9 mouse cellular contexts compared by ENCODE assay signal in the genomic region with DNA sequence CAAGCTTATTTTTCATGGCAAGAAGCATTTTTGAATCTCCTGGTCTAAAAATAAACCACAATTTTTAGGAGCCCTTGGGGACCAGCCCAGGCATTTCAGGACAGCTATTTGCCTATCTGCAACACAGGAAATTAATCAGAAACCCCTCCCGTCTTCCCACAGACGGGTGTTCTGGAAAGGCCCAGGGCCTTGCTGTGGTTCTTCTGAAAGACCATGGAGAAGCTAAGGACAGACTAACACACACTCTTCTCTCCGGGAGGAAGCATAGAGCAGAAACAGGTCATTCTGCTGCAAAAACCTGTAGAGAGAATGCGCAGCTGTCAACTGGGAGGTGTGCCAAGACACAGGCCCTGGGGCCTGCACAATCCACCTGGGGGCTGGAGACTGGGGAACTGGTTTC. TPM values are rescaled to one million over a fixed set of nuclear protein-coding genes. Genes with fewer than 3 reads are reported as not detected.
DNase-seq lines count a peak whose midpoint lies in the region; ATAC-seq and TF ChIP-seq lines count a peak whose summit lies in the region.
"Had no signal": no experiment of that assay in that cellular context is flagged by ENCODE, and none has a peak within 500 bp of the region (broad histone marks: within the 10 kb centered on the region; RNA-seq: fewer than 3 reads in every experiment).

No protein-coding gene starts in this region.

- H3K27ac ChIP-seq in heart, adult 2 months: peak overlapping the region; percentile 90
- peak overlapping the region; percentile 76 for H3K27ac ChIP-seq in kidney, embryonic 15.5 days
- no peak overlapping the region for H3K27ac ChIP-seq in lung, postnatal 0 days (ENCODE audit: low read length)
- H3K27ac ChIP-seq: neural tube, embryonic 13.5 days had no signal

- peaks cover 6% of the 10 kb centered on the region; the same call in 1 of the 2 replicates for H3K36me3 ChIP-seq in heart, adult 2 months (ENCODE audit: control insufficient read depth, insufficient read depth, low read length)
- no peaks in the 10 kb centered on the region for H3K36me3 ChIP-seq in kidney, embryonic 15.5 days
- no peaks in the 10 kb centered on the region for H3K36me3 ChIP-seq in lung, postnatal 0 days (ENCODE audit: insufficient read depth, low read length)
- H3K36me3 ChIP-seq: neural tube, embryonic 13.5 days had no signal

- no peaks in the 10 kb centered on the region for H3K79me2 ChIP-seq in heart, adult 2 months (replicated peaks; ENCODE audit: control insufficient read depth, insufficient read depth, low read length)

- H3K4me3 ChIP-seq in heart, adult 2 months: no peak overlapping the region
- no peak overlapping the region for H3K4me3 ChIP-seq in kidney, embryonic 15.5 days (replicated peaks)
- no peak overlapping the region for H3K4me3 ChIP-seq in lung, postnatal 0 days (ENCODE audit: low read depth, low read length)
- H3K4me3 ChIP-seq: neural tube, embryonic 13.5 days had no signal

- DNase-seq in adrenal gland, postnatal 14 days: peak; percentile 70
- DNase-seq in adrenal gland, adult 18-20 months (ENCODE audit: low spot score in 2 of 2): no peak
- peak; percentile 64 for DNase-seq in brain, embryonic 14.5 days (ENCODE audit: low read depth)
- DNase-seq in heart, adult 2 months: peak; percentile 58 to 67
- no peak for DNase-seq in ovary, postnatal 10 days (ENCODE audit: low spot score)
- no peak for DNase-seq in lung, postnatal 0 days (ENCODE audit: low spot score)

- no peaks in the 10 kb centered on the region for H3K9me3 ChIP-seq in kidney, embryonic 15.5 days (replicated peaks)
- no peaks in the 10 kb centered on the region for H3K9me3 ChIP-seq in lung, postnatal 0 days (ENCODE audit: low read length)
- H3K9me3 ChIP-seq: neural tube, embryonic 13.5 days had no signal

- TF ChIP-seq EP300 in heart, adult 2 months (IDR thresholded peaks at IDR 0.05; ENCODE audit: insufficient read depth, low read depth, low read length): peak; percentile 64; the same call in 1 of the 2 replicates
- no peak for TF ChIP-seq EP300 in lung, postnatal 0 days (IDR thresholded peaks at IDR 0.05)

- 16% methylated on average over 4 of the region's 4 CpGs for WGBS in heart, adult 2 months
- WGBS in kidney, embryonic 15.5 days: 39% methylated on average over 4 of the region's 4 CpGs
- WGBS in lung, postnatal 0 days: 43% methylated on average over 4 of the region's 4 CpGs

- no peak for ATAC-seq in kidney, embryonic 15.5 days (replicated peaks; ENCODE audit: low FRiP score)
- ATAC-seq in inflammation-experienced regulatory T-cells, adult 6 months: no peak
- ATAC-seq in lung, postnatal 0 days: no peak

- no peak for TF ChIP-seq CTCF in brain, embryonic 14.5 days (IDR thresholded peaks at IDR 0.05; ENCODE audit: borderline replicate concordance, extremely low read depth, insufficient read depth, insufficient read length)
- no peak for TF ChIP-seq CTCF in heart, adult 2 months (IDR thresholded peaks at IDR 0.05)
- no peak for TF ChIP-seq CTCF in lung, postnatal 0 days (IDR thresholded peaks at IDR 0.05)

- H3K9ac ChIP-seq in heart, adult 2 months (ENCODE audit: low read depth, low read length): peak overlapping the region; percentile 32; the same call in 1 of the 2 replicates
- H3K9ac ChIP-seq in kidney, embryonic 15.5 days: no peak overlapping the region
- no peak overlapping the region for H3K9ac ChIP-seq in lung, postnatal 0 days (replicated peaks; ENCODE audit: low read depth)
- H3K9ac ChIP-seq: neural tube, embryonic 13.5 days had no signal

- no peaks in the 10 kb centered on the region for H3K27me3 ChIP-seq in heart, adult 2 months (ENCODE audit: control insufficient read depth, insufficient read depth, low read length)
- peaks cover 18% of the 10 kb centered on the region for H3K27me3 ChIP-seq in kidney, embryonic 15.5 days
- H3K27me3 ChIP-seq in lung, postnatal 0 days (replicated peaks; ENCODE audit: insufficient read depth, low read length): no peaks in the 10 kb centered on the region

- TF ChIP-seq POLR2A in brain, embryonic 14.5 days (IDR thresholded peaks at IDR 0.05; ENCODE audit: borderline replicate concordance, extremely low read depth, insufficient read depth, insufficient read length, poor library complexity, severe bottlenecking): no peak
- TF ChIP-seq POLR2A in heart, adult 2 months (IDR thresholded peaks at IDR 0.05; ENCODE audit: insufficient read depth, low read depth, low read length): no peak

- intact Hi-C loops in heart, adult 2 months (cut with DNase I): loop anchor here (10.0 kb wide), 1 partner anchor 181 kb away; a partner anchor contains a TSS

- no peak overlapping the region for H3K4me2 ChIP-seq in kidney, embryonic 15.5 days
- no peak overlapping the region for H3K4me2 ChIP-seq in lung, postnatal 0 days (replicated peaks; ENCODE audit: low read depth, low read length)
- H3K4me2 ChIP-seq: neural tube, embryonic 13.5 days had no signal

- peaks cover 25% of the 10 kb centered on the region for H3K4me1 ChIP-seq in heart, adult 2 months (ENCODE audit: control insufficient read depth, insufficient read depth, low read length)
- peaks cover 52% of the 10 kb centered on the region for H3K4me1 ChIP-seq in kidney, embryonic 15.5 days
- peaks cover 6% of the 10 kb centered on the region; the same call in 1 of the 2 replicates for H3K4me1 ChIP-seq in lung, postnatal 0 days (ENCODE audit: insufficient read depth, low read depth, low read length)

RNA-seq across cellular contexts. Expression of a gene that starts 3.3 kb away (rescaled TPM):
- total RNA-seq in adrenal gland, postnatal 14 days (2021): 34.4 and 34.6 TPM in 2 replicates
- 10 to 100 TPM; 32.0 to 41.5 TPM for total RNA-seq in adrenal gland, adult 18-20 months (2021)
- 12.8 and 15.0 TPM in 2 replicates for polyA plus RNA-seq in brain, embryonic 14.5 days (2012; rRNA removed)
- 10 to 100 TPM; 36.5 to 37.8 TPM for total RNA-seq in heart, adult 2 months (2021)
- polyA plus RNA-seq in heart, adult 2 months (2012; rRNA removed): 11.0 and 21.4 TPM in 2 replicates
- 134 and 146 TPM in 2 replicates for polyA plus RNA-seq in kidney, embryonic 15.5 days (2015; fragmentation: Nextera tagmentation; extraction: Ambion mirVana)
- 10 to 100 TPM in 1 of 3 experiments, 1 to 10 TPM in 2; 4.9 to 10.9 (median 5.6) TPM for polyA plus RNA-seq in inflammation-experienced regulatory T-cells, adult 6 months (2017; shearing (Covaris generic))
- 109 and 110 TPM in 2 replicates for polyA plus RNA-seq in lung, postnatal 0 days (2015; fragmentation: Nextera tagmentation; extraction: Ambion mirVana)

RNA-seq across cellular contexts. Expression of a gene that starts 4.2 kb away (rescaled TPM):
- total RNA-seq in adrenal gland, postnatal 14 days (2021): 0.56 and 0.70 TPM in 2 replicates
- under 1 TPM; 0.45 to 0.46 TPM for total RNA-seq in adrenal gland, adult 18-20 months (2021)
- polyA plus RNA-seq in brain, embryonic 14.5 days (2012; rRNA removed): 0.16 and 0.18 TPM in 2 replicates
- under 1 TPM; 0.31 to 0.45 TPM for total RNA-seq in heart, adult 2 months (2021)
- 0.27 and 0.56 TPM in 2 replicates for polyA plus RNA-seq in heart, adult 2 months (2012; rRNA removed)
- 0.40 and 0.57 TPM in 2 replicates for polyA plus RNA-seq in kidney, embryonic 15.5 days (2015; fragmentation: Nextera tagmentation; extraction: Ambion mirVana)
- under 1 TPM in 1 of 3 experiments, not detected in 2; 0.19 TPM for polyA plus RNA-seq in inflammation-experienced regulatory T-cells, adult 6 months (2017; shearing (Covaris generic))
- polyA plus RNA-seq in lung, postnatal 0 days (2015; fragmentation: Nextera tagmentation; extraction: Ambion mirVana): 0.36 and 0.78 TPM in 2 replicates

RNA-seq across cellular contexts. Expression of a gene that starts 42.9 kb away (rescaled TPM):
- total RNA-seq in adrenal gland, postnatal 14 days (2021): 0.15 TPM in 1 of 2 replicates, not detected in the other
- total RNA-seq in adrenal gland, adult 18-20 months (2021): under 1 TPM in 1 of 2 experiments, not detected in 1; 0.35 TPM
- polyA plus RNA-seq in brain, embryonic 14.5 days (2012; rRNA removed): 0.15 and 0.45 TPM in 2 replicates
- total RNA-seq in heart, adult 2 months (2021): not detected
- 0.04 and 0.09 TPM in 2 replicates for polyA plus RNA-seq in heart, adult 2 months (2012; rRNA removed)
- 0.21 and 0.44 TPM in 2 replicates for polyA plus RNA-seq in kidney, embryonic 15.5 days (2015; fragmentation: Nextera tagmentation; extraction: Ambion mirVana)
- not detected for polyA plus RNA-seq in inflammation-experienced regulatory T-cells, adult 6 months (2017; shearing (Covaris generic))
- 0.10 TPM in 1 of 2 replicates, not detected in the other for polyA plus RNA-seq in lung, postnatal 0 days (2015; fragmentation: Nextera tagmentation; extraction: Ambion mirVana)

Comparison
In these comparisons a context has a peak if more than half of its experiments do, and no peak if none do; other contexts are left out.
1. DNase-seq: peak in adrenal gland, postnatal 14 days (single experiment), brain, embryonic 14.5 days (single experiment) and heart, adult 2 months (2 of 2); none in adrenal gland, adult 18-20 months (0 of 2), ovary, postnatal 10 days (single experiment) and lung, postnatal 0 days (single experiment).